Mouse (Mus musculus): Measurements from ENCODE around the gene Pkn3. TPM values are rescaled to one million over a fixed set of nuclear protein-coding genes. Genes with fewer than 3 reads are reported as not detected.
A peak's percentile ranks its signal among the peaks of the same experiment; 100 is the strongest.

Pkn3 gene
- polyA plus RNA-seq (2012; rRNA removed) = 8.0 and 8.8 TPM in 2 replicates

GRCm38 (mm10) chr2:30077502-30078348, at the start of gene Pkn3:
Gene Pkn3 (plus strand): TSS chr2:30077684.
- Histone ChIP-seq H3K27ac (ENCODE audit: control insufficient read depth, insufficient read depth, low read length) (peak within 1 kb of the TSS; percentile 21; the same call in 1 of the 2 replicates), H3K36me3 (ENCODE audit: control insufficient read depth, insufficient read depth, low read length) (no peaks in the 10 kb centered on the region), H3K4me1 (replicated peaks; ENCODE audit: control insufficient read depth, insufficient read depth, low read length) (peaks cover 14% of the 10 kb centered on the region), H3K4me3 (ENCODE audit: control insufficient read depth, insufficient read depth, low read length) (peak within 1 kb of the TSS; percentile 61), H3K27me3 (ENCODE audit: control insufficient read depth, insufficient read depth, low read length) (no peaks in the 10 kb centered on the region)
- peak; percentile 100 for TF ChIP-seq CTCF (IDR thresholded peaks at IDR 0.05; ENCODE audit: borderline replicate concordance, control insufficient read depth, extremely low read depth, insufficient read depth, low read length, poor library complexity)
- TF ChIP-seq POLR2A (IDR thresholded peaks at IDR 0.05; ENCODE audit: control insufficient read depth, extremely low read depth, insufficient read depth, low read length, poor library complexity) = peak; percentile 35; the same call in 1 of the 2 replicates
- peak; percentile 77 for DNase-seq
- WGBS = under 1% methylated on average over 53 of the region's 53 CpGs

- H3K27me3 ChIP-seq (ENCODE audit: control insufficient read depth, insufficient read depth, low read length) = no peaks in the 10 kb centered on the region
- WGBS = 72% methylated on average over 11 of the region's 11 CpGs
- peak; percentile 24 for DNase-seq
- H3K36me3 ChIP-seq (ENCODE audit: control insufficient read depth, insufficient read depth, low read length) = peaks cover 47% of the 10 kb centered on the region
- TF ChIP-seq POLR2A (IDR thresholded peaks at IDR 0.05; ENCODE audit: control insufficient read depth, extremely low read depth, insufficient read depth, low read length, poor library complexity) (no peak), CTCF (IDR thresholded peaks at IDR 0.05; ENCODE audit: borderline replicate concordance, control insufficient read depth, extremely low read depth, insufficient read depth, low read length, poor library complexity) (no peak)
- no peak overlapping the region for H3K4me3 ChIP-seq (ENCODE audit: control insufficient read depth, insufficient read depth, low read length)
- no peaks in the 10 kb centered on the region for H3K4me1 ChIP-seq (replicated peaks; ENCODE audit: control insufficient read depth, insufficient read depth, low read length)
- no peak overlapping the region for H3K27ac ChIP-seq (ENCODE audit: control insufficient read depth, insufficient read depth, low read length)
These were observed 45.1 kb upstream of the Pkn3 start for GRCm38 (mm10) chr2:30032244-30032846.

GRCm38 (mm10) chr2:30032957-30033356, 44.5 kb upstream of the Pkn3 start:
- Histone ChIP-seq H3K27me3 (ENCODE audit: control insufficient read depth, insufficient read depth, low read length) (no peaks in the 10 kb centered on the region), H3K27ac (ENCODE audit: control insufficient read depth, insufficient read depth, low read length) (no peak overlapping the region), H3K4me1 (replicated peaks; ENCODE audit: control insufficient read depth, insufficient read depth, low read length) (no peaks in the 10 kb centered on the region), H3K36me3 (ENCODE audit: control insufficient read depth, insufficient read depth, low read length) (peaks cover 41% of the 10 kb centered on the region), H3K4me3 (ENCODE audit: control insufficient read depth, insufficient read depth, low read length) (no peak overlapping the region)
- no peak for TF ChIP-seq POLR2A (IDR thresholded peaks at IDR 0.05; ENCODE audit: control insufficient read depth, extremely low read depth, insufficient read depth, low read length, poor library complexity)
- no peak for TF ChIP-seq CTCF (IDR thresholded peaks at IDR 0.05; ENCODE audit: borderline replicate concordance, control insufficient read depth, extremely low read depth, insufficient read depth, low read length, poor library complexity)
- DNase-seq = no peak
- WGBS = 89% methylated on average over 6 of the region's 6 CpGs

- Histone ChIP-seq H3K36me3 (ENCODE audit: control insufficient read depth, insufficient read depth, low read length) (no peaks in the 10 kb centered on the region), H3K4me1 (replicated peaks; ENCODE audit: control insufficient read depth, insufficient read depth, low read length) (no peaks in the 10 kb centered on the region), H3K27me3 (ENCODE audit: control insufficient read depth, insufficient read depth, low read length) (no peaks in the 10 kb centered on the region), H3K4me3 (ENCODE audit: control insufficient read depth, insufficient read depth, low read length) (no peak overlapping the region), H3K27ac (ENCODE audit: control insufficient read depth, insufficient read depth, low read length) (no peak overlapping the region)
- TF ChIP-seq CTCF (IDR thresholded peaks at IDR 0.05; ENCODE audit: borderline replicate concordance, control insufficient read depth, extremely low read depth, insufficient read depth, low read length, poor library complexity) (no peak), POLR2A (IDR thresholded peaks at IDR 0.05; ENCODE audit: control insufficient read depth, extremely low read depth, insufficient read depth, low read length, poor library complexity) (no peak)
- DNase-seq = no peak
- WGBS = 83% methylated on average over 2 of the region's 2 CpGs
These were observed 39.7 kb upstream of the Pkn3 start for GRCm38 (mm10) chr2:30037762-30038161.

GRCm38 (mm10) chr2:30038370-30038769, 39.1 kb upstream of the Pkn3 start:
- no peaks in the 10 kb centered on the region for H3K4me1 ChIP-seq (replicated peaks; ENCODE audit: control insufficient read depth, insufficient read depth, low read length)
- H3K27ac ChIP-seq (ENCODE audit: control insufficient read depth, insufficient read depth, low read length) = no peak overlapping the region
- TF ChIP-seq POLR2A (IDR thresholded peaks at IDR 0.05; ENCODE audit: control insufficient read depth, extremely low read depth, insufficient read depth, low read length, poor library complexity) = no peak
- no peak for TF ChIP-seq CTCF (IDR thresholded peaks at IDR 0.05; ENCODE audit: borderline replicate concordance, control insufficient read depth, extremely low read depth, insufficient read depth, low read length, poor library complexity)
- H3K36me3 ChIP-seq (ENCODE audit: control insufficient read depth, insufficient read depth, low read length) = no peaks in the 10 kb centered on the region
- no peak overlapping the region for H3K4me3 ChIP-seq (ENCODE audit: control insufficient read depth, insufficient read depth, low read length)
- no peak for DNase-seq
- 90% methylated on average over 10 of the region's 10 CpGs for WGBS
- no peaks in the 10 kb centered on the region for H3K27me3 ChIP-seq (ENCODE audit: control insufficient read depth, insufficient read depth, low read length)

GRCm38 (mm10) chr2:30039687-30040086, 37.8 kb upstream of the Pkn3 start:
- no peaks in the 10 kb centered on the region for H3K4me1 ChIP-seq (replicated peaks; ENCODE audit: control insufficient read depth, insufficient read depth, low read length)
- no peak for DNase-seq
- TF ChIP-seq POLR2A (IDR thresholded peaks at IDR 0.05; ENCODE audit: control insufficient read depth, extremely low read depth, insufficient read depth, low read length, poor library complexity) = no peak
- TF ChIP-seq CTCF (IDR thresholded peaks at IDR 0.05; ENCODE audit: borderline replicate concordance, control insufficient read depth, extremely low read depth, insufficient read depth, low read length, poor library complexity) = no peak
- no peaks in the 10 kb centered on the region for H3K36me3 ChIP-seq (ENCODE audit: control insufficient read depth, insufficient read depth, low read length)
- H3K4me3 ChIP-seq (ENCODE audit: control insufficient read depth, insufficient read depth, low read length) = no peak overlapping the region
- H3K27me3 ChIP-seq (ENCODE audit: control insufficient read depth, insufficient read depth, low read length) = no peaks in the 10 kb centered on the region
- H3K27ac ChIP-seq (ENCODE audit: control insufficient read depth, insufficient read depth, low read length) = no peak overlapping the region

Measured in thymus, adult 2 months (tissue).